ENCODE assay signal across 7 mouse cellular contexts in genomic region chr7:75612000-75612682, GRCm38 (mm10).
A peak's percentile ranks its signal among the peaks of the same experiment; 100 is the strongest.
DNase-seq lines count a peak whose midpoint lies in the region; ATAC-seq lines count a peak whose summit lies in the region.

No protein-coding gene starts in this region.

- WGBS in kidney, embryonic 16.5 days: 72% methylated on average over 13 of the region's 13 CpGs

- 0 out of 2 replicates have a peak overlapping the region, but pooled peaks have one; percentile 20 for H3K4me2 ChIP-seq in kidney, embryonic 16.5 days (replicated peaks; ENCODE audit: low read depth, low read length)

- peak; percentile 79 for ATAC-seq in kidney, embryonic 16.5 days (ENCODE audit: low FRiP score, low TSS enrichment)

- no peaks in the 10 kb centered on the region for H3K27me3 ChIP-seq in kidney, embryonic 16.5 days (ENCODE audit: insufficient read depth, low read length)

- peaks cover 44% of the 10 kb centered on the region for H3K36me3 ChIP-seq in kidney, embryonic 16.5 days (ENCODE audit: insufficient read depth, low read length)

- intact Hi-C loops in left cerebral cortex, postnatal 36 days (cut with DNase I): no loop called here

- H3K4me3 ChIP-seq in kidney, embryonic 16.5 days (ENCODE audit: low read length): peak overlapping the region; percentile 21

- H3K9ac ChIP-seq in kidney, embryonic 16.5 days (replicated peaks; ENCODE audit: low read length): no peak overlapping the region

- H3K9me3 ChIP-seq in kidney, embryonic 16.5 days (ENCODE audit: low read length): no peaks in the 10 kb centered on the region

- H3K27ac ChIP-seq in kidney, embryonic 16.5 days (ENCODE audit: low read length): peak overlapping the region; percentile 57; the same call in 1 of the 2 replicates

- peaks cover 24% of the 10 kb centered on the region for H3K4me1 ChIP-seq in kidney, embryonic 16.5 days (ENCODE audit: insufficient read depth, low read length)

- DNase-seq in MEL-GATA-1-ER (ENCODE audit: extremely low read depth, low read depth): peak; percentile 87
- DNase-seq in adrenal gland, postnatal 25 days: peak; percentile 39
- peak; percentile 84 for DNase-seq in heart, adult 8-10 months (ENCODE audit: low spot score)
- peak; percentile 78 for DNase-seq in lung, postnatal 36 days
- DNase-seq in thymus, postnatal 36 days: peak; percentile 35 to 54
- DNase-seq in left cerebral cortex, postnatal 36 days (ENCODE audit: low spot score in 2 of 2): no peak

Comparison
In these comparisons a context has a peak if more than half of its experiments do, and no peak if none do; other contexts are left out.
1. DNase-seq: peak in MEL-GATA-1-ER (single experiment), adrenal gland, postnatal 25 days (single experiment), heart, adult 8-10 months (single experiment), lung, postnatal 36 days (single experiment) and thymus, postnatal 36 days (2 of 2); none in left cerebral cortex, postnatal 36 days (0 of 2).